Mouse (Mus musculus) heart, embryonic 15.5 days (tissue): ENCODE results near the gene Plvap. TPM values are rescaled to one million over a fixed set of nuclear protein-coding genes. Genes with fewer than 3 reads are reported as not detected.

ENCODE experiments used
- ATAC-seq: fragments of 200-750 bp; cut with Nextera tagmentation; replicated peaks from 2 replicates; pipeline ENCODE4 v1.8.0; 2017; ENCODE audit warnings: low read depth, moderate TSS enrichment; ENCODE audit not compliant: insufficient number of reproducible peaks, insufficient read depth, low FRiP score
- H3K27ac ChIP-seq: fragments of 300-500 bp; sonication (generic); 2 replicates; pipeline ENCODE4 v1.5.1; 2015; ENCODE audit warnings: mild to moderate bottlenecking, inconsistent platforms
- H3K27me3 ChIP-seq: fragments of 300-500 bp; sonication (generic); 2 replicates; pipeline ENCODE4 v1.6.1; 2015; ENCODE audit warnings: inconsistent platforms
- H3K36me3 ChIP-seq: fragments of 300-500 bp; sonication (generic); 2 replicates; pipeline ENCODE4 v1.6.1; 2015; ENCODE audit warnings: mild to moderate bottlenecking, inconsistent platforms
- H3K4me1 ChIP-seq: fragments of 300-500 bp; sonication (generic); replicated peaks from 2 replicates; pipeline ENCODE4 v1.6.1; 2015; ENCODE audit warnings: inconsistent platforms
- H3K4me2 ChIP-seq: fragments of 300-500 bp; sonication (generic); 2 replicates; pipeline ENCODE4 v1.6.1; 2015; ENCODE audit warnings: inconsistent platforms, mild to moderate bottlenecking, moderate library complexity
- H3K4me3 ChIP-seq: fragments of 300-500 bp; sonication (generic); 2 replicates; pipeline ENCODE4 v1.5.1; 2015; ENCODE audit warnings: mild to moderate bottlenecking, inconsistent platforms
- H3K9ac ChIP-seq: fragments of 300-500 bp; sonication (generic); 2 replicates; pipeline ENCODE4 v1.6.1; 2015; ENCODE audit warnings: mild to moderate bottlenecking, inconsistent platforms
- H3K9me3 ChIP-seq: fragments of 300-500 bp; sonication (generic); replicated peaks from 2 replicates; pipeline ENCODE4 v1.6.1; 2016; ENCODE audit warnings: inconsistent platforms
- WGBS: fragments of 180-500 bp; shearing (Covaris S2); methylation state at CpG from one replicate; pipeline ENCODE4 v1.1.7; 2015; ENCODE audit warnings: mixed read lengths; 5-methylcytosine and 5-hydroxymethylcytosine counted together
- polyA plus RNA-seq: library from polyadenylated mRNA; unstranded; fragments of >200 nt; fragmentation: Nextera tagmentation; extraction: Ambion mirVana; gene quantifications from 2 replicates; pipeline ENCODE4 v1.2.1, GENCODE M21; 2015

The Plvap gene
- polyA plus RNA-seq, 1 experiment from 2014 or later, result 87.2 TPM

DNA sequence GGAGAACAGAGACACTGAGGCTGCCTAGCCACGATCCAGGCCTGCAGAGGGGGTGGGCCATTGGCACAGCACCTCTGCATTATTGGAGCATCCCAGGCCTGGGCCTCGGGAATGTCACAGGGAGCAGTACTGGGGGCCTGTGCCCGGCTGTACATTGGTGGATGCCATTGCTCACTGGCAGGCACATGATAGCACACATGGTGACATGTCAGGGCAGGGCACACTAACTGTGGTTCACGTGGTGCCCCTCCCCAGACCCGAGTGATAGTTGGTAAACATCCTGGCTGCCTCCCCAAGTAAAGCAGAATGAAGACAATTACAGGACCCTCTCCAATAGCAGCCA, 40.7 kb downstream of the Plvap start:
- Histone ChIP-seq H3K4me1 (peaks cover 27% of the 10 kb centered on the region), H3K36me3 (peaks cover 34% of the 10 kb centered on the region), H3K9ac (no peak overlapping the region), H3K27me3 (no peaks in the 10 kb centered on the region), H3K27ac (no peak overlapping the region), H3K9me3 (no peaks in the 10 kb centered on the region), H3K4me3 (no peak overlapping the region), H3K4me2 (no peak overlapping the region)
- ATAC-seq, result no peak
- 82% methylated on average over 5 of the region's 5 CpGs for WGBS

DNA sequence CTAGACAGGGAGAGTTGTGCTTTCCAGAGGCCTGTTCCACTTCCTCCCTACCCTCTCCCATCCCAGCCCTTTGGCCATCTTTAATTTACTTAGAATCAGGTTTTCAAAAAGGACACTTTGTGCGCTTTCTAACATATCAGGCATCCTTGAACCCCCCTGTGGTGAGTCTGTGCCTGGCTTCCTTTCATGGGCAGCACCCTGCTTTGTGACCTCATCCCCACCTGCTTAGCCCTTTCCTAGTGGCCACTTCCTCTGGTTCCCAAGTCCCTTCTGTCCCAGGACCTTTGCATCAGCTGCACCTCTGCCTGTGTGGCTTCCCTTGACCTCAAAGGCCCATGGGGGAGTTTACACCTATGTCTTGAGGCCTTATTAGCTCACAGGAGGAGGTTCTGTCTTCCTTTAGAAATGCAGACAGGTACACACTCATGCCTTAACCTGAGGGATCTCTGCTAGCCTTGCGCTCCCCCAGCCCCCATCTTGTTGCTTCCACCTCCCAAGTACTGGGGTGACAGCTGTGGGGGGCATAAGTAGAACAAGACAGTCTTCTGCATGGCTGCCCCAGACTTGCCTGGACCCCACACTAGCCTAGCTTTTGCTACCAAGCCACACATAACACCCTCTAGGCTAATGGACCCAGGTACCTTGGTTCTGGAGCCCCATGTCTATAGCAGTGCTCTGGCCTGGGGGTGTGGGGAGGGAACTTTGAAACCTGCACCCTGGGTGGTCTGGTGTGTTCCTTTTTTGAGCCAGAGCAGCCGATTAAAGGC, 41.2 kb downstream of the Plvap start:
- Histone ChIP-seq H3K4me2 (peak overlapping the region; percentile 93), H3K4me3 (peak overlapping the region; percentile 87), H3K27ac (no peak overlapping the region), H3K4me1 (peaks cover 29% of the 10 kb centered on the region), H3K27me3 (no peaks in the 10 kb centered on the region), H3K9ac (peak overlapping the region; percentile 81), H3K9me3 (no peaks in the 10 kb centered on the region), H3K36me3 (peaks cover 36% of the 10 kb centered on the region)
- no peak for ATAC-seq
- 87% methylated on average over 3 of the region's 3 CpGs for WGBS

DNA sequence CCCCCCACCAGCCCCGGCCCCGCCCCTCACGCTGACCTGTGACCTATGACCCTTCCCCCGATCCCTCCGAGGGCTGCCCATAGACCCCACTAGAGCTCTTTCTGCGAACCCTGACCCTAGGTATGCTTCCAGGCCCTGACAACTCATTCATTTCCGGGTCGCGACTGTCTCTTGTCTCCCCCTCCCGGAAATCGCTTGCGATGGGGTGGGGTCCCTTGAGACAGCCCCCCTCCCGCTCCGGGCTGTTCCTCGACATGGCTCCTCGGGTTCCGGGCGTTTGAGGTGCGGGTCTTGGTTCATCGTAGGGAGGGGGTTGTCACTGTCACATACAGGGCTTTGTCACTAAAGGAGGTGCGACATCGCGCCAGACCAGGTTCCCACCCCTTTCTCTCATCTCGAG, 42.1 kb downstream of the Plvap start:
- Histone ChIP-seq H3K4me3 (peak overlapping the region; percentile 87), H3K36me3 (peaks cover 28% of the 10 kb centered on the region), H3K4me2 (peak overlapping the region; percentile 93), H3K9me3 (no peaks in the 10 kb centered on the region), H3K27ac (peak overlapping the region; percentile 72), H3K4me1 (peaks cover 31% of the 10 kb centered on the region), H3K27me3 (no peaks in the 10 kb centered on the region), H3K9ac (peak overlapping the region; percentile 81)
- ATAC-seq, result no peak
- WGBS, result 1% methylated on average over 24 of the region's 24 CpGs

DNA sequence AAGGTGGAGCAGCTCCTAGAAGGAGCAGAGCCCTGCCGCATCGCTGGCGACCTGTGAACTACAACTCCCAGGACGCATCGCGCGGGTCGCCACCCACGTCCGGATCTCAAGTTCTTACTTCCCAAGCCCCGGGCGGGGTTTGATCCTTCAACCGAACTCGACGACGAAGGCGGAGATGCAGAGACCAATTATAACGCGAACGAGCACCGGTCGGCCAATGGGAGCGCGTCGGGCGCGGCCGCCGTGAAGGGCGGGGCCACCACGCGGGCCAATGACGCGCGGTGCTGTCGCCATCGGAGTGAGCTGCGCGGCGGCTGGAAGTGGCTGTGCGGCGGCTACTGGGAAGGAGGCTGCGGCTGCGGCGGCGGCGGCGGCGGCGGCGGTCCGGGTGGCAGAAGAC, 42.6 kb downstream of the Plvap start, which contains the start of gene Dda1:
Gene Dda1 (plus strand): TSS at position 284 of the 400 bp plus-strand sequence.
- Histone ChIP-seq H3K4me3 (peak within 1 kb of the TSS; percentile 87), H3K4me1 (peaks cover 36% of the 10 kb centered on the region), H3K27me3 (no peaks in the 10 kb centered on the region), H3K27ac (peak within 1 kb of the TSS; percentile 72), H3K9me3 (no peaks in the 10 kb centered on the region), H3K36me3 (peaks cover 23% of the 10 kb centered on the region), H3K9ac (peak within 1 kb of the TSS; percentile 81), H3K4me2 (peak within 1 kb of the TSS; percentile 93)
- under 1% methylated on average over 47 of the region's 52 CpGs for WGBS
- peak; percentile 82 for ATAC-seq

DNA sequence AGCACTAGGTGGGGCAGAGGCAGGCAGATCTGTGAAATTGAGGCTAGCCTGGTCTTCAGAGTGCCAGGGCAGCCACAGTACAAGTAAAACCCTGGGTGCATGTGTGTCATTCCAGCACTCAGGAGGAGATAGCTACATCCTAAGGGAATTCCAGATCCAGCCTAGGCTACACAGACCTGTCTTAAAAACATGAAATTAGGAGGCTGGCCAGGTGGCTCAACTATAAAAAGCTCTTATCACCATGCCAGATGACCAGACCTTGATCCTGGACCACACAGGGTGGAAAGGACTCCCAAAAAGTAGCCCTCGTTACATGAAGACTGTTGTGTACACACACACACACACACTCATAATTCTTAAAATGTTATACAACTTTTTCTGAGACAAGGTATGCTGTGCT, 43.6 kb downstream of the Plvap start:
- H3K27me3 ChIP-seq, result no peaks in the 10 kb centered on the region
- H3K9me3 ChIP-seq, result no peaks in the 10 kb centered on the region

DNA sequence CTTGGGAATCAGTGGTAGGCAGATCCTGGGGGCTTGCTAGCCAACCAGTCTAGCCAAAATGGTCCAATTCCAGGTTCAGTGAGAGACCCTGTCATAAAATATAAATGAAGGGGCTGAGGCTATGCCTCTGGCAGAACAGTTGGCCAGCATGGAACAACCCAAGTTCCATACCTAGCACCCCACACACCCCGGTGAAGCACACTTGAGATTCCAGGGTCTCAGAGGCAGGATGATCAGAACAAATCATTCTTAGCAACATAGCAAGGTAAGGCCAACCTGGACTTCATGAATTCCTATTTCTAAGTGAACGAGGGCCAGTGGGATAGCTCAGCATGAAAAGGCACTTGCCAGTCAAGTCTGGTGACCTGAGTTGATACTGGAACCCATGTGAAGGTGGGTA, 44.4 kb downstream of the Plvap start:
- peaks cover 12% of the 10 kb centered on the region; the same call in 1 of the 2 replicates for H3K36me3 ChIP-seq
- peaks cover 49% of the 10 kb centered on the region for H3K4me1 ChIP-seq
- H3K4me2 ChIP-seq, result no peak overlapping the region
- no peaks in the 10 kb centered on the region for H3K9me3 ChIP-seq
- H3K4me3 ChIP-seq, result no peak overlapping the region
- 84% methylated on average over 2 of the region's 2 CpGs for whole genome bisulfite sequencing
- H3K27ac ChIP-seq, result no peak overlapping the region
- no peaks in the 10 kb centered on the region for H3K27me3 ChIP-seq
- H3K9ac ChIP-seq, result no peak overlapping the region
- ATAC-seq, result no peak

More for the DNA sequence above, 43.6 kb downstream of the Plvap start:
- Histone ChIP-seq H3K4me1 (peaks cover 41% of the 10 kb centered on the region), H3K36me3 (peaks cover 16% of the 10 kb centered on the region; the same call in 1 of the 2 replicates), H3K9ac (no peak overlapping the region), H3K27ac (no peak overlapping the region), H3K4me3 (no peak overlapping the region), H3K4me2 (no peak overlapping the region)
- no peak for ATAC-seq
- 93% methylated on average over 1 of the region's 1 CpGs for WGBS

DNA sequence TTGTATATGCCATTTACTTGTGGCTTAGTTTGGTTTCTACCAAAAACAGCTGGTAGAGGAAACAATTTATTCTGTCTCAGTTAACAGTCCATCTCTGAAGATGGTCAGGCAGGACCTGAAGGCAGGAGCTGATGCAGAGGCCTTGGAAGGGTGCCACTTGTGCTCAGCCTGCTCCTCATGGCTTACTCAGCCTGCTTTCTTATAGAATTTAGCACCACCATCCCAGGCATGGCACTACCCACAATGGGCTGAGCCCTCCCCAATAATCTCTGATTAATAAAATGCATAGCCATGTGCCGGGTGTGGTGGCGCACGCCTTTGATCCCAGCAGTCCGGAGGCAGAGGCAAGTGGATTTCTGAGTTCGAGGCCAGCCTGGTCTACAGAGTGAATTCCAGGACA, 45.4 kb downstream of the Plvap start:
- H3K4me3 ChIP-seq, result no peak overlapping the region
- peaks cover 51% of the 10 kb centered on the region for H3K4me1 ChIP-seq
- 0 out of 2 replicates have a peak overlapping the region, but pooled peaks have one; percentile 65 for H3K9ac ChIP-seq
- H3K9me3 ChIP-seq, result no peaks in the 10 kb centered on the region
- H3K27ac ChIP-seq, result no peak overlapping the region
- H3K36me3 ChIP-seq, result 0 out of 2 replicates have a peak, but pooled peaks cover 9% of the 10 kb centered on the region
- no peaks in the 10 kb centered on the region; the same call in 1 of the 2 replicates for H3K27me3 ChIP-seq
- H3K4me2 ChIP-seq, result no peak overlapping the region
- 96% methylated on average over 5 of the region's 5 CpGs for WGBS
- ATAC-seq, result no peak

DNA sequence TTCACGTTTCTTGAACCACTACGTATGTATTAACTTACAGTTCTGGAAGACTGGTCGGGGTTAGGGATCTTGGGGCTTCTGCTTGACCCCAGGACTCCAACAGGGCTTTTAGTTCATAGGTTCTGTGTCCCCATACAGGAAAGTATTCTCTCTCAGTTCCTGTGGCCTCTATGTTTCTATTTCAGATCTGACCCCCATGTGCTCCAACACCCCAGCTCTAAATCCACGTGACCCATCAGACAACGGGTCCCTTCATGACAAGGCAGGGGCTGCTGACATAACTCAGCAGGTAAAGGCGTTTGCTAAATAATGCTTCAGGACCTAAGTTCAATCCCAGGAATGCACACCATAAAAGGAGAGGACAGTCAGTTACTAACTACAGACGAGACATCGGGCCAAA, 45.8 kb downstream of the Plvap start:
- peaks cover 46% of the 10 kb centered on the region for H3K4me1 ChIP-seq
- WGBS, result 65% methylated on average over 8 of the region's 8 CpGs

DNA sequence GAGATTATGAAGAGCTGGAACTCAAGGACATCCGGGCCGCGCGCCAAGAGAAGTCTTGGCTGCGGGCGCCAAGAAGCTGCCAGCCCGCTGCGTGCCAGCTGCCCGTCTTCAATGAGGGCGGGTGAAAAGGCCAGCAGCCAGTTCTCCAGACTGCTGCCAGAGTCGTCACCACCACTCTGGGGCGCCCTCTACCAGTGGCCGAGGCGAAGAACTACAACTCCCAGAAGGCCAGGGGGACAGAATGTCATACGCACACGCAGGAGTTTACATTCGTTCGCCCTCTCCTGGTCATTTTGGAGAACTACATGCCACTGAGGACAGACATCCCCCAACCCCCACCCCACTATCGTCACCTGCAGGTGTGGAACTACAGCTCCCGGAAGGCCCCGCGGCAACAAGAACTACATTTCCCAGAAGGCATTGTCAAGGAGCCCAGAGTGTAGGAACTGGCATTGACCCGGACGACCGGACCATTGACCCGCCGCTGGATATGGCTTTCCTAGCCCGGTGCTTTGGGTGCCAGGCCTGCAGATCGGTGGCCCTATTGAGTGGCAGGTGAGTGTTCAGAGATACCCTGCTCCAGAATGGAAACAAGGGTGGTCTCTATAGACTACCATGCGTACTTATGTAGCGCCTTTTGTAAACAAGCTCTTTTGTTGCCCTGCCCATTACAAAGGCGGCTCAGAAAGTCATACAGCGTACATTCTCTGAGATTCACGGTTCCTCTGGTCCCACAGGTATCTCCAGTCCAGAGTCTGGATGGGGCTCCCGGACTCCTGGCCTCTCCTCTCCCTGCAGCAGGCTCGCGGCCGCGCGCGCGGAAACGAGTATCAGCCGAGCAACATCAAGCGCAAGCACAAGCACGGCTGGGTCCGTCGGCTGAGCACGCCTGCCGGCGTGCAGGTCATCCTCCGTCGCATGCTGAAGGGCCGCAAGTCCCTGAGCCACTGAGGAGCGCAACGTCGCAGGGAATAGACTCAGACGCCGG, 46.7 kb downstream of the Plvap start, which contains the start of gene Mrpl34:
Gene Mrpl34 (plus strand): TSS at position 447 of the 988 bp plus-strand sequence.
- WGBS, result under 1% methylated on average over 59 of the region's 59 CpGs
- peaks cover 38% of the 10 kb centered on the region for H3K4me1 ChIP-seq
- H3K4me3 ChIP-seq, result peak within 1 kb of the TSS; percentile 89
- H3K9me3 ChIP-seq, result no peaks in the 10 kb centered on the region
- peak within 1 kb of the TSS; percentile 86 for H3K4me2 ChIP-seq
- peak; percentile 82 for ATAC-seq
- no peaks in the 10 kb centered on the region; the same call in 1 of the 2 replicates for H3K27me3 ChIP-seq
- H3K27ac ChIP-seq, result peak within 1 kb of the TSS; percentile 96
- peak within 1 kb of the TSS; percentile 65 for H3K9ac ChIP-seq
- peaks cover 13% of the 10 kb centered on the region; the same call in 1 of the 2 replicates for H3K36me3 ChIP-seq

More for the DNA sequence above, 45.8 kb downstream of the Plvap start:
- Histone ChIP-seq H3K27me3 (no peaks in the 10 kb centered on the region; the same call in 1 of the 2 replicates), H3K27ac (no peak overlapping the region), H3K9ac (peak overlapping the region; percentile 65; the same call in 1 of the 2 replicates), H3K4me3 (peak overlapping the region; percentile 89), H3K4me2 (peak overlapping the region; percentile 86), H3K9me3 (no peaks in the 10 kb centered on the region), H3K36me3 (peaks cover 11% of the 10 kb centered on the region; the same call in 1 of the 2 replicates)
- ATAC-seq, result no peak

DNA sequence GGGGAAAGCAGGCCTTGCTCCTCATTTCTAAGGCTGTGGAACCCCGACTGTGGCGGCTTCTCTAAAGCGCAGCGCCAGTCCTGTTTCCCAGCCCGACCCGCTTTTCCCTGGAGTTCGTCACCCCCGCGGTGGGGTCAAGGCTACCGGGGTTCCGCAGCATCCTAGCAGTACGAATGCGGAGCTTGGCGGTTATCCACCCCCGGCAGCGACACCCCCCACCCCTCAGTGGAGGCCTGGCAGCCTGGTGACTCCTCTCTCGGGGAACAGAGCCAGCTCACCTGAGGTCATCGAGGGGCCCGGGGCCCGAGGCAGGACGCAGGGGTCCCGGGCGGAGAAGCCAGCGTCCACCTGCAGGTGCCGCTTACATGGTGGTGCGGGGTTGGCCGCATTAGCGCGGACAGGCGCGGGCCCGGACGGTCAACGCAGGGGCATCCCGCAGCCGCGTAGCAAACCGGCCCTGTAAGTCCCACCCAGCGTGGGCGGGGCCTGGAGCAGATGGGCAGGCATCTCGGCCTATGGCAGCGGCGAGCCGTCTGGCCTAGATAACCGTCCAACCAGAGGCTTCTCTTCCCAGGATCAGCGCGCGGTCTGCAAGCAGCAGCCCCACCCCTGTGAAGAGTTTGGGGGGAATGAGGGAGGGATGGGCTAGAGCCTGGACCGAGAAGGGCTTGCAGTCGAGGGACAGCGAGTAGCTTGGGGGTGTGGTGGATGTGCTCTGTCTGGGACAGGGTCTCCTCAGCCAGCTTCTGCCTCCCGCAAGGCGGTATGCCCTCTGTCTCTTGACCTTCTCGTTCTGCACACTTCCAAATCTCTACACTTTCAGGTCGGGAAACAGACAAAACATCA, 48.1 kb downstream of the Plvap start, which contains the start of gene Abhd8:
Gene Abhd8 (minus strand): TSS at position 468 of the 846 bp plus-strand sequence.
- Histone ChIP-seq H3K4me1 (peaks cover 34% of the 10 kb centered on the region), H3K9ac (peak within 1 kb of the TSS; percentile 78), H3K27me3 (no peaks in the 10 kb centered on the region; the same call in 1 of the 2 replicates), H3K4me3 (peak within 1 kb of the TSS; percentile 89), H3K4me2 (peak within 1 kb of the TSS; percentile 86), H3K9me3 (no peaks in the 10 kb centered on the region), H3K36me3 (peaks cover 13% of the 10 kb centered on the region; the same call in 1 of the 2 replicates), H3K27ac (peak within 1 kb of the TSS; percentile 96)
- WGBS, result under 1% methylated on average over 55 of the region's 55 CpGs
- peak; percentile 75 for ATAC-seq
